Mouse (Mus musculus) hindbrain, embryonic 14.5 days (tissue): ENCODE measurements around the gene Zranb3. TPM values are rescaled to one million over a fixed set of nuclear protein-coding genes. Genes with fewer than 3 reads are reported as not detected.
"Not testable (repeated sequence)": the region's sequence is repeated elsewhere in the genome, so short reads cannot be mapped to it uniquely, and the experiment has no call there.

Source experiments
- ATAC-seq: fragments of 200-750 bp; cut with Nextera tagmentation; 2 replicates; pipeline ENCODE4 v1.8.0; 2017; ENCODE audit warnings: moderate number of reproducible peaks, mild to moderate bottlenecking, moderate TSS enrichment, moderate library complexity; ENCODE audit not compliant: low FRiP score
- DNase-seq: peaks from one replicate; pipeline ENCODE4 v3.0.0-alpha.2; 2015; ENCODE audit warnings: low spot score
- H3K27ac ChIP-seq: fragments of 300-500 bp; sonication (generic); 2 replicates; pipeline ENCODE4 v1.5.1; 2014; ENCODE audit warnings: mild to moderate bottlenecking, moderate library complexity
- H3K27me3 ChIP-seq: fragments of 300-500 bp; sonication (generic); 2 replicates; pipeline ENCODE4 v1.6.1; 2014; ENCODE audit warnings: mild to moderate bottlenecking, low read length, mixed read lengths; ENCODE audit not compliant: control insufficient read depth, insufficient read depth
- H3K36me3 ChIP-seq: fragments of 300-500 bp; sonication (generic); replicated peaks from 2 replicates; pipeline ENCODE4 v1.6.1; 2014; ENCODE audit not compliant: control insufficient read depth, insufficient read depth
- H3K4me1 ChIP-seq: fragments of 300-500 bp; sonication (generic); replicated peaks from 2 replicates; pipeline ENCODE4 v1.6.1; 2014; ENCODE audit warnings: antibody characterized with exemption, low read length, mixed read lengths; ENCODE audit not compliant: control insufficient read depth, insufficient read depth
- H3K4me2 ChIP-seq: fragments of 300-500 bp; sonication (generic); replicated peaks from 2 replicates; pipeline ENCODE4 v1.6.1; 2014; ENCODE audit warnings: mild to moderate bottlenecking, moderate library complexity
- H3K4me3 ChIP-seq: fragments of 300-500 bp; sonication (generic); replicated peaks from 2 replicates; pipeline ENCODE4 v1.5.1; 2014; ENCODE audit warnings: mild to moderate bottlenecking, low read length
- H3K9ac ChIP-seq: fragments of 300-500 bp; sonication (generic); 2 replicates; pipeline ENCODE4 v1.6.1; 2014
- H3K9me3 ChIP-seq: fragments of 300-500 bp; sonication (generic); 2 replicates; pipeline ENCODE4 v1.6.1; 2016; ENCODE audit warnings: low read length; ENCODE audit not compliant: control insufficient read depth
- WGBS: fragments of 180-500 bp; shearing (Covaris S2); extraction: QIAGEN DNeasy Blood & Tissue Kit; methylation state at CpG from one replicate; pipeline ENCODE4 v1.1.7; 2014; 5-methylcytosine and 5-hydroxymethylcytosine counted together
- polyA plus RNA-seq: library from polyadenylated mRNA; unstranded; fragments of >200 nt; fragmentation: Nextera tagmentation; extraction: Ambion mirVana; gene quantifications from 2 replicates; pipeline ENCODE4 v1.2.1, GENCODE M21; 2014

Zranb3 gene
- polyA plus RNA-seq, 1 experiment from 2014 or later: 3.6 TPM

GRCm38 (mm10) chr1:128003712-128004370, 99.0 kb downstream of the Zranb3 start:
- Histone ChIP-seq H3K36me3 (no peaks in the 10 kb centered on the region), H3K4me3 (no peak overlapping the region), H3K9ac (no peak overlapping the region), H3K9me3 (no peaks in the 10 kb centered on the region), H3K4me1 (no peaks in the 10 kb centered on the region), H3K4me2 (no peak overlapping the region), H3K27ac (no peak overlapping the region), H3K27me3 (no peaks in the 10 kb centered on the region)
- DNase-seq (peak; percentile 52), ATAC-seq (no peak)
- 82% methylated on average over 4 of the region's 4 CpGs for WGBS

- ATAC-seq (no peak), DNase-seq (no peak)
- Histone ChIP-seq H3K27me3 (no peaks in the 10 kb centered on the region), H3K9me3 (no peaks in the 10 kb centered on the region), H3K4me1 (no peaks in the 10 kb centered on the region), H3K27ac (no peak overlapping the region), H3K4me3 (no peak overlapping the region), H3K4me2 (no peak overlapping the region), H3K9ac (no peak overlapping the region), H3K36me3 (no peaks in the 10 kb centered on the region)
- 96% methylated on average over 2 of the region's 2 CpGs for WGBS
These were observed 100.7 kb downstream of the Zranb3 start for GRCm38 (mm10) chr1:128002159-128002558.

- not testable (repeated sequence) for H3K4me2 ChIP-seq, DNase-seq, H3K9ac ChIP-seq, H3K4me1 ChIP-seq, ATAC-seq, H3K4me3 ChIP-seq, H3K27ac ChIP-seq, H3K36me3 ChIP-seq, H3K9me3 ChIP-seq, H3K27me3 ChIP-seq
- 88% methylated on average over 4 of the region's 4 CpGs for WGBS
These were observed 101.9 kb downstream of the Zranb3 start for GRCm38 (mm10) chr1:128000931-128001330.

- Histone ChIP-seq H3K4me3 (no peak overlapping the region), H3K4me1 (0 out of 2 replicates have a peak, but pooled peaks cover 7% of the 10 kb centered on the region), H3K27me3 (no peaks in the 10 kb centered on the region), H3K36me3 (no peaks in the 10 kb centered on the region), H3K27ac (no peak overlapping the region), H3K9ac (no peak overlapping the region), H3K9me3 (no peaks in the 10 kb centered on the region), H3K4me2 (no peak overlapping the region)
- no peak for ATAC-seq
- 90% methylated on average over 4 of the region's 4 CpGs for WGBS
- DNase-seq: no peak
These were observed 109.0 kb downstream of the Zranb3 start for GRCm38 (mm10) chr1:127993892-127994291.

- H3K4me1 ChIP-seq: 0 out of 2 replicates have a peak, but pooled peaks cover 7% of the 10 kb centered on the region
- no peak overlapping the region for H3K9ac ChIP-seq
- DNase-seq (peak; percentile 42), ATAC-seq (peak; percentile 81)
- H3K27ac ChIP-seq: peak overlapping the region; percentile 62
- 38% methylated on average over 9 of the region's 9 CpGs for WGBS
- H3K27me3 ChIP-seq: no peaks in the 10 kb centered on the region
- no peaks in the 10 kb centered on the region for H3K36me3 ChIP-seq
- peak overlapping the region; percentile 7; the same call in 1 of the 2 replicates for H3K4me2 ChIP-seq
- H3K9me3 ChIP-seq: no peaks in the 10 kb centered on the region
- no peak overlapping the region for H3K4me3 ChIP-seq
These were observed 112.7 kb downstream of the Zranb3 start for GRCm38 (mm10) chr1:127989876-127990731.

GRCm38 (mm10) chr1:127989387-127989786, 113.5 kb downstream of the Zranb3 start:
- 79% methylated on average over 4 of the region's 4 CpGs for WGBS
- no peak overlapping the region for H3K4me2 ChIP-seq
- H3K4me3 ChIP-seq: no peak overlapping the region
- 0 out of 2 replicates have a peak, but pooled peaks cover 7% of the 10 kb centered on the region for H3K4me1 ChIP-seq
- H3K36me3 ChIP-seq: no peaks in the 10 kb centered on the region
- H3K9me3 ChIP-seq: no peaks in the 10 kb centered on the region
- DNase-seq: no peak
- no peaks in the 10 kb centered on the region for H3K27me3 ChIP-seq
- no peak for ATAC-seq
- no peak overlapping the region for H3K9ac ChIP-seq
- H3K27ac ChIP-seq: peak overlapping the region; percentile 62; the same call in 1 of the 2 replicates

- ATAC-seq (no peak), DNase-seq (no peak)
- no peaks in the 10 kb centered on the region for H3K9me3 ChIP-seq
- no peak overlapping the region for H3K4me3 ChIP-seq
- no peak overlapping the region for H3K27ac ChIP-seq
- WGBS: 84% methylated on average over 3 of the region's 3 CpGs
- H3K4me1 ChIP-seq: 0 out of 2 replicates have a peak, but pooled peaks cover 7% of the 10 kb centered on the region
- H3K9ac ChIP-seq: no peak overlapping the region
- no peaks in the 10 kb centered on the region for H3K36me3 ChIP-seq
- H3K27me3 ChIP-seq: no peaks in the 10 kb centered on the region
- H3K4me2 ChIP-seq: no peak overlapping the region
These were observed 114.6 kb downstream of the Zranb3 start for GRCm38 (mm10) chr1:127988246-127988645.

- 0 out of 2 replicates have a peak, but pooled peaks cover 5% of the 10 kb centered on the region for H3K4me1 ChIP-seq
- DNase-seq (no peak), ATAC-seq (no peak)
- no peaks in the 10 kb centered on the region for H3K36me3 ChIP-seq
- H3K4me3 ChIP-seq: no peak overlapping the region
- WGBS: 43% methylated on average over 3 of the region's 3 CpGs
- no peak overlapping the region for H3K4me2 ChIP-seq
- H3K27ac ChIP-seq: no peak overlapping the region
- H3K27me3 ChIP-seq: no peaks in the 10 kb centered on the region
- H3K9ac ChIP-seq: no peak overlapping the region
- H3K9me3 ChIP-seq: no peaks in the 10 kb centered on the region
These were observed 117.5 kb downstream of the Zranb3 start for GRCm38 (mm10) chr1:127985391-127985790.

- 96% methylated on average over 5 of the region's 5 CpGs for WGBS
- Histone ChIP-seq H3K27ac (no peak overlapping the region), H3K4me3 (no peak overlapping the region), H3K9ac (no peak overlapping the region), H3K4me1 (no peaks in the 10 kb centered on the region), H3K4me2 (no peak overlapping the region), H3K9me3 (no peaks in the 10 kb centered on the region), H3K27me3 (no peaks in the 10 kb centered on the region), H3K36me3 (no peaks in the 10 kb centered on the region)
- ATAC-seq (no peak), DNase-seq (no peak)
These were observed 119.4 kb downstream of the Zranb3 start for GRCm38 (mm10) chr1:127983274-127983993.
